Mouse (Mus musculus): ENCODE results near the gene Ndufb7. TPM values are rescaled to one million over a fixed set of nuclear protein-coding genes. Genes with fewer than 3 reads are reported as not detected.

Ndufb7 gene
- total and polyA plus RNA-seq, 3 experiments: 144 to 331 (median 223) TPM

DNA sequence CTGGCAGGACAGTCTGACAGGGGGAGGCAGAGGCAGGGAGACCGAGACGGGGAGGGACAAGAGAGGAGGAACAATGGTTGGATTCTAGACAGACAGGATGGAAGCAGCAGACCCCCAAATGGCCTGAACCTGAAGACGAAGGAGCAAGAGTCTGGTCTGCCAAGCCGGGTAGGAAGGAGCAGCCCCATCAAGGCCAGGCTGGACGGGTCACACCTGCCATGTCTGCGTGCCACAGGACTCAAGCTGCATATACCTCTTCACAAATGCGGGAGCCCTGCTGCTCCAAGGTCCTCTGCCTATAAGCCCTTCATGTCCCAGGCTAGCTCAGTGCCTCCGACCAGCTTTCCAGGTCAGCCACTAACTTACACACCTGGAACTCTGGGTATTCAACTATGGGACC is 13.2 kb downstream of the Ndufb7 start:
- Histone ChIP-seq H3K9ac (ENCODE audit: insufficient read depth, low read depth) (no peak overlapping the region), H3K27ac (ENCODE audit: insufficient read depth, low read depth) (no peak overlapping the region), H3K4me3 (replicated peaks in 1 of 3; ENCODE audit: low read depth in 2 of 3, low read length in 2 of 3, poor library complexity in 1 of 3) (no peak overlapping the region), H3K36me3 (replicated peaks in 1 of 2; ENCODE audit: control insufficient read depth in 1 of 2, insufficient read depth in 1 of 2, low read length in 1 of 2) (peaks cover 7 to 81% of the 10 kb centered on the region in 2 experiments), H3K4me1 (ENCODE audit: control insufficient read depth in 1 of 2, insufficient read depth in 2 of 2) (peaks cover 14 to 16% of the 10 kb centered on the region in 2 experiments), H3K9me3 (replicated peaks; ENCODE audit: low read length) (no peaks in the 10 kb centered on the region), H3K4me2 (ENCODE audit: insufficient read depth, low read depth, poor library complexity, severe bottlenecking) (no peak overlapping the region), H3K79me2 (replicated peaks; ENCODE audit: control insufficient read depth, extremely low read depth, insufficient read depth, poor library complexity, severe bottlenecking) (peaks cover 2% of the 10 kb centered on the region; the same call in 1 of the 2 replicates), H3K27me3 (replicated peaks) (no peaks in the 10 kb centered on the region)
- dilution Hi-C loops (cut with MboI; ENCODE audit: extremely low pct_ligation_motif_present, extremely low pct_unique_long_range_greater_than_20kb, low sequenced_read_pairs) (no loop called here), in situ Hi-C loops (cut with MboI; ENCODE audit: low pct_ligation_motif_present, low pct_unique_long_range_greater_than_20kb, low sequenced_read_pairs) (no loop called here)
- TF ChIP-seq ETS1 (conservative IDR thresholded peaks at IDR 0.05; ENCODE audit: low read depth, low read length): no peak
- no peak for TF ChIP-seq POLR2A (IDR thresholded peaks at IDR 0.05; ENCODE audit: low read depth, low read length)
- TF ChIP-seq ELF1 (IDR thresholded peaks at IDR 0.05; ENCODE audit: low read depth, low read length): no peak
- no peak for TF ChIP-seq USF2 (conservative IDR thresholded peaks at IDR 0.05; ENCODE audit: low read depth, low read length)
- no peak for TF ChIP-seq MAFK (IDR thresholded peaks at IDR 0.05; ENCODE audit: insufficient replicate concordance, low read length)
- no peak for TF ChIP-seq SMC3 (IDR thresholded peaks at IDR 0.05; ENCODE audit: low read depth, low read length)
- TF ChIP-seq ZMIZ1 (IDR thresholded peaks at IDR 0.05; ENCODE audit: low read depth, low read length): no peak
- no peak for TF ChIP-seq PAX5 (IDR thresholded peaks at IDR 0.05; ENCODE audit: low read length)
- TF ChIP-seq JUN (IDR thresholded peaks at IDR 0.05; ENCODE audit: insufficient read depth, low read depth, low read length): no peak
- no peak for TF ChIP-seq MAZ (IDR thresholded peaks at IDR 0.05; ENCODE audit: low read depth, low read length)
- no peak for DNase-seq (ENCODE audit: extremely low read depth)

DNA sequence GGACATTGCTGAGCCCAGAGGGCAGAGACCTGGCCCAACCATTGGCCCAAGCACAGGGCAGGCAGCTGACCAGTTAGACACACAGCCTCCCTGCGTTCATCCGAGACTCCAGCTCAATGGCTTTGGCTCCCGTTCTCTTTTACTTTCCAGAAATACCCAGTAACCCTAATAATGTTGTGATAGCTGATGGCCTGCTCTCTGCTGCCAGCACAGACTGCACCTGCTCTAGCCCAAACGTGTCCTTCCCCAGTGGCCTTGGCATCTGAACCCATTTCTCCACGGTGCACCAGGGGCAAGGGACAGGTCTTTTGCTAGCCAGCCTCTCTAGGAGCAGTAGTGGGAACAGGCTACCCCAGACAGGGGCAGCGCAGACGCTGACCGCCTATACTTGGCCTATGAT is 14.4 kb downstream of the Ndufb7 start:
- dilution Hi-C loops (cut with MboI; ENCODE audit: extremely low pct_ligation_motif_present, extremely low pct_unique_long_range_greater_than_20kb, low sequenced_read_pairs) (no loop called here), in situ Hi-C loops (cut with MboI; ENCODE audit: low pct_ligation_motif_present, low pct_unique_long_range_greater_than_20kb, low sequenced_read_pairs) (no loop called here)
- Histone ChIP-seq H3K79me2 (replicated peaks; ENCODE audit: control insufficient read depth, extremely low read depth, insufficient read depth, poor library complexity, severe bottlenecking) (peaks cover 2% of the 10 kb centered on the region; the same call in 1 of the 2 replicates), H3K9ac (ENCODE audit: insufficient read depth, low read depth) (no peak overlapping the region), H3K4me1 (ENCODE audit: control insufficient read depth in 1 of 2, insufficient read depth in 2 of 2) (0 out of 4 replicates have a peak, but pooled peaks cover 4 to 5% of the 10 kb centered on the region in 2 experiments), H3K9me3 (replicated peaks; ENCODE audit: low read length) (peaks cover 6% of the 10 kb centered on the region), H3K36me3 (replicated peaks in 1 of 2; ENCODE audit: control insufficient read depth in 1 of 2, insufficient read depth in 1 of 2, low read length in 1 of 2) (peaks cover 10 to 82% of the 10 kb centered on the region in 2 experiments), H3K27me3 (replicated peaks) (no peaks in the 10 kb centered on the region), H3K27ac (ENCODE audit: insufficient read depth, low read depth) (no peak overlapping the region), H3K4me3 (replicated peaks in 1 of 3; ENCODE audit: low read depth in 2 of 3, low read length in 2 of 3, poor library complexity in 1 of 3) (no peak overlapping the region), H3K4me2 (ENCODE audit: insufficient read depth, low read depth, poor library complexity, severe bottlenecking) (no peak overlapping the region)
- no peak for DNase-seq (ENCODE audit: extremely low read depth)
- TF ChIP-seq MEF2A (IDR thresholded peaks at IDR 0.05; ENCODE audit: borderline replicate concordance, low read depth, low read length): no peak
- no peak for TF ChIP-seq JUN (IDR thresholded peaks at IDR 0.05; ENCODE audit: insufficient read depth, low read depth, low read length)
- no peak for TF ChIP-seq ZNF384 (IDR thresholded peaks at IDR 0.05; ENCODE audit: low read depth, low read length)
- TF ChIP-seq HCFC1 (IDR thresholded peaks at IDR 0.05; ENCODE audit: low read depth, low read length): no peak
- no peak for TF ChIP-seq TBP (conservative IDR thresholded peaks at IDR 0.05; ENCODE audit: low read depth, low read length)
- TF ChIP-seq SIN3A (IDR thresholded peaks at IDR 0.05; ENCODE audit: low read length): no peak
- no peak for TF ChIP-seq USF2 (conservative IDR thresholded peaks at IDR 0.05; ENCODE audit: low read depth, low read length)
- no peak for TF ChIP-seq MAX (IDR thresholded peaks at IDR 0.05; ENCODE audit: low read length)
- no peak for TF ChIP-seq NELFE (IDR thresholded peaks at IDR 0.05; ENCODE audit: low read depth, low read length)
- TF ChIP-seq ELF1 (IDR thresholded peaks at IDR 0.05; ENCODE audit: low read depth, low read length): no peak
- TF ChIP-seq SMC3 (IDR thresholded peaks at IDR 0.05; ENCODE audit: low read depth, low read length): no peak
- no peak for TF ChIP-seq GABPA (IDR thresholded peaks at IDR 0.05; ENCODE audit: insufficient replicate concordance, low read depth, low read length)
- no peak for TF ChIP-seq IRF4 (IDR thresholded peaks at IDR 0.05; ENCODE audit: low read depth, low read length)
- no peak for TF ChIP-seq ZMIZ1 (IDR thresholded peaks at IDR 0.05; ENCODE audit: low read depth, low read length)
- no peak for TF ChIP-seq MYC (IDR thresholded peaks at IDR 0.05; ENCODE audit: low read depth, low read length)
- no peak for TF ChIP-seq MAZ (IDR thresholded peaks at IDR 0.05; ENCODE audit: low read depth, low read length)
- no peak for TF ChIP-seq POLR2A (IDR thresholded peaks at IDR 0.05; ENCODE audit: low read depth, low read length)
- TF ChIP-seq BHLHE40 (IDR thresholded peaks at IDR 0.05; ENCODE audit: low read depth, low read length): no peak
- no peak for TF ChIP-seq POLR2AphosphoS2 (IDR thresholded peaks at IDR 0.05; ENCODE audit: low read depth, low read length)

Data from CH12.LX (cell line).